Mouse (Mus musculus): Measurements from ENCODE around the gene Tnfrsf11a. TPM values are rescaled to one million over a fixed set of nuclear protein-coding genes. Genes with fewer than 3 reads are reported as not detected.

Tnfrsf11a gene
- total and polyA plus RNA-seq, 3 experiments: 0.11 TPM; not detected in 2

- DNase-seq (ENCODE audit: low spot score): no peak
- no peak for ATAC-seq (ENCODE audit: extremely low read depth, insufficient number of reproducible peaks, low FRiP score, poor library complexity, severe bottlenecking)
- Histone ChIP-seq H3K4me1 (ENCODE audit: insufficient read depth, low read depth, low read length) (no peaks in the 10 kb centered on the region), H3K4me3 (ENCODE audit: low read depth, low read length) (no peak overlapping the region), H3K9me3 (replicated peaks) (0 out of 2 replicates have a peak, but pooled peaks cover 2% of the 10 kb centered on the region), H3K36me3 (replicated peaks) (no peaks in the 10 kb centered on the region), H3K27me3 (ENCODE audit: insufficient read depth, low read length) (no peaks in the 10 kb centered on the region)
- TF ChIP-seq TAL1 (conservative IDR thresholded peaks at IDR 0.05; ENCODE audit: low read depth, low read length) (no peak), GATA2 (IDR thresholded peaks at IDR 0.05; ENCODE audit: borderline replicate concordance, low read depth, low read length) (no peak), CTCF (IDR thresholded peaks at IDR 0.05; ENCODE audit: low read depth, low read length) (no peak), GATA1 (IDR thresholded peaks at IDR 0.05; ENCODE audit: borderline replicate concordance, low read length) (no peak), POLR2AphosphoS5 (IDR thresholded peaks at IDR 0.05; ENCODE audit: insufficient replicate concordance, low read depth, low read length) (no peak)
Measured at GRCm38 (mm10) chr1:105781391-105782146, 1.1 kb downstream of the Tnfrsf11a start.

- Histone ChIP-seq H3K9me3 (replicated peaks) (0 out of 2 replicates have a peak, but pooled peaks cover 2% of the 10 kb centered on the region), H3K36me3 (replicated peaks) (no peaks in the 10 kb centered on the region), H3K27me3 (ENCODE audit: insufficient read depth, low read length) (no peaks in the 10 kb centered on the region), H3K4me3 (ENCODE audit: low read depth, low read length) (no peak overlapping the region), H3K4me1 (ENCODE audit: insufficient read depth, low read depth, low read length) (no peaks in the 10 kb centered on the region)
- TF ChIP-seq CTCF (IDR thresholded peaks at IDR 0.05; ENCODE audit: low read depth, low read length): no peak
- TF ChIP-seq GATA2 (IDR thresholded peaks at IDR 0.05; ENCODE audit: borderline replicate concordance, low read depth, low read length): no peak
- TF ChIP-seq TAL1 (conservative IDR thresholded peaks at IDR 0.05; ENCODE audit: low read depth, low read length): no peak
- no peak for TF ChIP-seq POLR2AphosphoS5 (IDR thresholded peaks at IDR 0.05; ENCODE audit: insufficient replicate concordance, low read depth, low read length)
- TF ChIP-seq GATA1 (IDR thresholded peaks at IDR 0.05; ENCODE audit: borderline replicate concordance, low read length): no peak
- DNase-seq (ENCODE audit: low spot score) (no peak), ATAC-seq (ENCODE audit: extremely low read depth, insufficient number of reproducible peaks, low FRiP score, poor library complexity, severe bottlenecking) (no peak)
Measured at GRCm38 (mm10) chr1:105784257-105785016, 3.9 kb downstream of the Tnfrsf11a start.

- no peak for TF ChIP-seq POLR2AphosphoS5 (IDR thresholded peaks at IDR 0.05; ENCODE audit: insufficient replicate concordance, low read depth, low read length)
- no peak for TF ChIP-seq CTCF (IDR thresholded peaks at IDR 0.05; ENCODE audit: low read depth, low read length)
- no peak for TF ChIP-seq GATA2 (IDR thresholded peaks at IDR 0.05; ENCODE audit: borderline replicate concordance, low read depth, low read length)
- TF ChIP-seq TAL1 (conservative IDR thresholded peaks at IDR 0.05; ENCODE audit: low read depth, low read length): no peak
- no peak for TF ChIP-seq GATA1 (IDR thresholded peaks at IDR 0.05; ENCODE audit: borderline replicate concordance, low read length)
- H3K4me1 ChIP-seq (ENCODE audit: insufficient read depth, low read depth, low read length): no peaks in the 10 kb centered on the region
- H3K9me3 ChIP-seq (replicated peaks): 0 out of 2 replicates have a peak, but pooled peaks cover 2% of the 10 kb centered on the region
- H3K27me3 ChIP-seq (ENCODE audit: insufficient read depth, low read length): no peaks in the 10 kb centered on the region
- H3K4me3 ChIP-seq (ENCODE audit: low read depth, low read length): no peak overlapping the region
- DNase-seq (ENCODE audit: low spot score): no peak
- H3K36me3 ChIP-seq (replicated peaks): no peaks in the 10 kb centered on the region
- ATAC-seq (ENCODE audit: extremely low read depth, insufficient number of reproducible peaks, low FRiP score, poor library complexity, severe bottlenecking): no peak
Measured at GRCm38 (mm10) chr1:105785146-105785545, 4.6 kb downstream of the Tnfrsf11a start.

DNA sequence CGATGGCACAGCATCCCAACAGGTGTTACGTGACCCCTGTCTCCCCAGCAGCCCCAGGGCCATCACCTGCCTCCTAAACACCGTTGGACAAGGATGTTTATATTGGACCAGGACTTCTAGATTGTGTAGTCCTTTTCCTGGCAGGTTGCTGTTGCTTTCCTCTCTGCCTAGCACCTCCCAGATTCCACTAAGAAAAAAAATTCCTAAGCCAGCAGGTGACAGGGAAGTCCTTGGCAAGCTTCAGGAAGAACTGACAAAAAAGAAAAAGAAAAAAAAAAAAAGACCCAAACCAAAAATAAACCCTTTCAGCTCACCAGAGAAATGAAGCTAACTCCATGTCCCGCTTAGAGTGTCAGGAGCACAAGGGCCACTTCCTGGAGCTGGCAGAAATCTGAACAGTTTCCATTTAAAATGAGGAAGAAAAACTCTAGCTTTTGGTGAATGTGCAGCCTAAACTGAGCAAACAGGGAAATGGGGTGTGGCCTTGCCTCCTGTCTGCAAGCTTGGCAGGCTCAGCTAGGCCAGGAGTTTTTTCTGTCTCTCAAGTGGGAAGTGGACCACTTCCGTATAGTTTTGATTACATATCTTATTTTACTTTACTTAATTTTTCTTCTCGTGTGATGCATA is 6.3 kb downstream of the Tnfrsf11a start:
- Histone ChIP-seq H3K36me3 (replicated peaks) (no peaks in the 10 kb centered on the region), H3K9me3 (replicated peaks) (no peaks in the 10 kb centered on the region), H3K4me3 (ENCODE audit: low read depth, low read length) (no peak overlapping the region), H3K27me3 (ENCODE audit: insufficient read depth, low read length) (no peaks in the 10 kb centered on the region), H3K4me1 (ENCODE audit: insufficient read depth, low read depth, low read length) (no peaks in the 10 kb centered on the region)
- TF ChIP-seq GATA1 (IDR thresholded peaks at IDR 0.05; ENCODE audit: borderline replicate concordance, low read length): no peak
- no peak for TF ChIP-seq CTCF (IDR thresholded peaks at IDR 0.05; ENCODE audit: low read depth, low read length)
- TF ChIP-seq TAL1 (conservative IDR thresholded peaks at IDR 0.05; ENCODE audit: low read depth, low read length): no peak
- TF ChIP-seq GATA2 (IDR thresholded peaks at IDR 0.05; ENCODE audit: borderline replicate concordance, low read depth, low read length): no peak
- DNase-seq (ENCODE audit: low spot score): no peak
- no peak for ATAC-seq (ENCODE audit: extremely low read depth, insufficient number of reproducible peaks, low FRiP score, poor library complexity, severe bottlenecking)

GRCm38 (mm10) chr1:105790103-105790502 is 9.6 kb downstream of the Tnfrsf11a start:
- no peak for TF ChIP-seq GATA2 (IDR thresholded peaks at IDR 0.05; ENCODE audit: borderline replicate concordance, low read depth, low read length)
- no peak for TF ChIP-seq TAL1 (conservative IDR thresholded peaks at IDR 0.05; ENCODE audit: low read depth, low read length)
- no peak for TF ChIP-seq CTCF (IDR thresholded peaks at IDR 0.05; ENCODE audit: low read depth, low read length)
- no peak for TF ChIP-seq GATA1 (IDR thresholded peaks at IDR 0.05; ENCODE audit: borderline replicate concordance, low read length)
- TF ChIP-seq POLR2AphosphoS5 (IDR thresholded peaks at IDR 0.05; ENCODE audit: insufficient replicate concordance, low read depth, low read length): no peak
- H3K4me3 ChIP-seq (ENCODE audit: low read depth, low read length): no peak overlapping the region

GRCm38 (mm10) chr1:105794670-105795069 is 14.2 kb downstream of the Tnfrsf11a start:
- Histone ChIP-seq H3K9me3 (replicated peaks) (no peaks in the 10 kb centered on the region), H3K4me1 (ENCODE audit: insufficient read depth, low read depth, low read length) (no peaks in the 10 kb centered on the region), H3K36me3 (replicated peaks) (no peaks in the 10 kb centered on the region), H3K4me3 (ENCODE audit: low read depth, low read length) (no peak overlapping the region), H3K27me3 (ENCODE audit: insufficient read depth, low read length) (peaks cover 5% of the 10 kb centered on the region; the same call in 1 of the 2 replicates)
- TF ChIP-seq GATA2 (IDR thresholded peaks at IDR 0.05; ENCODE audit: borderline replicate concordance, low read depth, low read length): no peak
- no peak for TF ChIP-seq GATA1 (IDR thresholded peaks at IDR 0.05; ENCODE audit: borderline replicate concordance, low read length)
- TF ChIP-seq TAL1 (conservative IDR thresholded peaks at IDR 0.05; ENCODE audit: low read depth, low read length): no peak
- TF ChIP-seq CTCF (IDR thresholded peaks at IDR 0.05; ENCODE audit: low read depth, low read length): no peak
- TF ChIP-seq POLR2AphosphoS5 (IDR thresholded peaks at IDR 0.05; ENCODE audit: insufficient replicate concordance, low read depth, low read length): no peak
- no peak for DNase-seq (ENCODE audit: low spot score)
- ATAC-seq (ENCODE audit: extremely low read depth, insufficient number of reproducible peaks, low FRiP score, poor library complexity, severe bottlenecking): no peak

More at GRCm38 (mm10) chr1:105790103-105790502, 9.6 kb downstream of the Tnfrsf11a start:
- no peaks in the 10 kb centered on the region for H3K9me3 ChIP-seq (replicated peaks)
- ATAC-seq (ENCODE audit: extremely low read depth, insufficient number of reproducible peaks, low FRiP score, poor library complexity, severe bottlenecking) (no peak), DNase-seq (ENCODE audit: low spot score) (no peak)
- no peaks in the 10 kb centered on the region for H3K27me3 ChIP-seq (ENCODE audit: insufficient read depth, low read length)
- H3K36me3 ChIP-seq (replicated peaks): no peaks in the 10 kb centered on the region
- H3K4me1 ChIP-seq (ENCODE audit: insufficient read depth, low read depth, low read length): no peaks in the 10 kb centered on the region
